Mouse (Mus musculus) bone marrow macrophage, adult 2 months (primary cell): ENCODE results near the gene Hoxc4.

Source experiments
- CTCF ChIP-seq: IDR thresholded peaks from 2 replicates; pipeline ENCODE4 v1.5.1; 2012; ENCODE audit warnings: low read depth, mild to moderate bottlenecking, low read length, moderate library complexity
- POLR2A ChIP-seq: IDR thresholded peaks from 2 replicates; pipeline ENCODE4 v1.6.1; 2012; ENCODE audit warnings: mild to moderate bottlenecking, low read depth, low read length, borderline replicate concordance

DNA sequence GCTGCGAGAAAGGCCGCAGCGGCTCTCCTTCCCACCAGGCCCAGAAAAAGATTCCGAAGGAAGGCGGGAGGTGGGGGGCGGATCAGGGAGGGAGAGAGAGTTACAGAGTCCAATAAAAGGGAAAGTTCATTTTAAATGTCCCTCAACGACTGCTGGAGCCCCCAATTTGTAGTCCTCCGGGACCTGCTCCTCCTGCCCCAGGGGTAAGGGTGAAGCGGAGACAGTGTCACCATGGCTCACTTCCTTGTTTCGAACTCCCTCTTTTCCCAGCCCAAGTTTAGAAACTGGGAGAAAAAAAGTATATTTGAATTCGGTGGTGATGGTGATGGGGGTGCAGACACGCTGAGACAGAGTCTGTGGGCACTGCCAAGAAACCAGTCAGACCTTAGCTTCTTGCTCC lies 21.9 kb downstream of the Hoxc4 start:
- TF ChIP-seq CTCF (no peak), POLR2A (no peak)
